In the genomic region with DNA sequence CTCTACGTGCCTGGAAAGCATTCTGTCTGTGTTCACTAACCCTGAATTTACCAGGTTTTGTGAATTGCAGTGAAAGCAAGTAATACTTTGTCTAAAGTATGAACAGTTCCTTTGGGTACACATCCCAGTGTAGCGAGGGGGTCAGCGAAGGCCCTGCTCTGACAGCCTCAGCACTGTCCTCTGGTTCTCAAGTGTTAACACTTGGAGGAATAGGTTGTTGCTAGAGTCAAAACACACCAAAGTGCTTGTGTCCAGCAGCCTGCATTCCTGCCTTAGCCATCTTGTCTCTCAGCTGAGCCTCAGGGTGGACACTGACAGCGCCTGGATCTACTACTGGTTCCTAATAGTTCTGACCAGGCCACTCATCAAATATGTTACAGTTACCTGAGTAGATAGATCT, we compare ENCODE assay signal across 18 mouse cellular contexts. TPM values are rescaled to one million over a fixed set of nuclear protein-coding genes. Genes with fewer than 3 reads are reported as not detected.
DNase-seq lines count a peak whose midpoint lies in the region; ATAC-seq and TF ChIP-seq lines count a peak whose summit lies in the region.
"Had no signal": no experiment of that assay in that cellular context is flagged by ENCODE, and none has a peak within 500 bp of the region (broad histone marks: within the 10 kb centered on the region; RNA-seq: fewer than 3 reads in every experiment).

No protein-coding gene starts in this region.

- no peak for TF ChIP-seq POLR2A in heart, adult 2 months (IDR thresholded peaks at IDR 0.05; ENCODE audit: insufficient read depth, low read depth, low read length)
- TF ChIP-seq POLR2A in testis, adult 2 months (IDR thresholded peaks at IDR 0.05; ENCODE audit: control insufficient read depth, low read depth, low read length) = no peak

- no peak overlapping the region for H3K4me3 ChIP-seq in heart, adult 2 months
- no peak overlapping the region for H3K4me3 ChIP-seq in intestine, embryonic 14.5 days (ENCODE audit: low read depth, low read length)
- no peak overlapping the region for H3K4me3 ChIP-seq in intestine, postnatal 0 days (ENCODE audit: low read depth, low read length)
- peak overlapping the region; percentile 41 for H3K4me3 ChIP-seq in testis, adult 2 months (ENCODE audit: control insufficient read depth, low read depth, low read length)
- H3K4me3 ChIP-seq: embryonic facial prominence, embryonic 10.5 days; neural tube, embryonic 13.5 days had no signal

- peak overlapping the region; percentile 32 for H3K9ac ChIP-seq in heart, adult 2 months (ENCODE audit: low read depth, low read length)
- H3K9ac ChIP-seq in intestine, embryonic 14.5 days (ENCODE audit: low read length) = no peak overlapping the region
- no peak overlapping the region for H3K9ac ChIP-seq in intestine, postnatal 0 days (ENCODE audit: low read depth, low read length)
- H3K9ac ChIP-seq: neural tube, embryonic 13.5 days had no signal

- H3K79me2 ChIP-seq in heart, adult 2 months (replicated peaks; ENCODE audit: control insufficient read depth, insufficient read depth, low read length) = no peaks in the 10 kb centered on the region

- no peak for TF ChIP-seq EP300 in heart, adult 2 months (IDR thresholded peaks at IDR 0.05; ENCODE audit: insufficient read depth, low read depth, low read length)

- no peak for TF ChIP-seq CTCF in heart, adult 2 months (IDR thresholded peaks at IDR 0.05)
- TF ChIP-seq CTCF in intestine, postnatal 0 days (IDR thresholded peaks at IDR 0.05; ENCODE audit: low read depth) = no peak
- TF ChIP-seq CTCF in testis, adult 2 months (IDR thresholded peaks at IDR 0.05; ENCODE audit: control insufficient read depth, insufficient read depth, insufficient replicate concordance, low read depth, low read length) = no peak

- no peaks in the 10 kb centered on the region for H3K27me3 ChIP-seq in heart, adult 2 months (ENCODE audit: control insufficient read depth, insufficient read depth, low read length)
- H3K27me3 ChIP-seq in intestine, embryonic 14.5 days (replicated peaks; ENCODE audit: control insufficient read depth, insufficient read depth, low read length) = no peaks in the 10 kb centered on the region
- peaks cover 74% of the 10 kb centered on the region for H3K27me3 ChIP-seq in intestine, postnatal 0 days (replicated peaks; ENCODE audit: control insufficient read depth, insufficient read depth, low read length)
- H3K27me3 ChIP-seq in testis, adult 2 months (ENCODE audit: control insufficient read depth, insufficient read depth, low read length) = no peaks in the 10 kb centered on the region
- H3K27me3 ChIP-seq: CH12.LX; neural tube, embryonic 13.5 days had no signal

- WGBS in heart, adult 2 months = 90% methylated on average over 4 of the region's 4 CpGs
- WGBS in intestine, embryonic 14.5 days = 96% methylated on average over 4 of the region's 4 CpGs
- 97% methylated on average over 4 of the region's 4 CpGs for WGBS in intestine, postnatal 0 days

- DNase-seq in heart, adult 2 months = peak in 1 of 2 experiments; percentile 3
- no peak for DNase-seq in heart, adult 18-20 months
- peak; percentile 27 for DNase-seq in intestine, embryonic 14.5 days (ENCODE audit: low spot score)
- DNase-seq in testis, postnatal 14 days (ENCODE audit: low spot score) = no peak
- DNase-seq in cerebellum, postnatal 25 days = no peak
- DNase-seq: cerebellum, postnatal 36 days; kidney, postnatal 10 days; left cerebral cortex, postnatal 4 days; liver; right cerebral cortex, postnatal 14 days; spleen, adult 18-20 months; thymus, adult 18-20 months had no signal

- peaks cover 11% of the 10 kb centered on the region for H3K4me1 ChIP-seq in heart, adult 2 months (ENCODE audit: control insufficient read depth, insufficient read depth, low read length)
- 0 out of 2 replicates have a peak, but pooled peaks cover 4% of the 10 kb centered on the region for H3K4me1 ChIP-seq in intestine, embryonic 14.5 days (replicated peaks; ENCODE audit: control insufficient read depth, insufficient read depth, low read length)
- H3K4me1 ChIP-seq in intestine, postnatal 0 days (replicated peaks; ENCODE audit: control insufficient read depth, insufficient read depth, low read length) = no peaks in the 10 kb centered on the region
- peaks cover 2% of the 10 kb centered on the region for H3K4me1 ChIP-seq in testis, adult 2 months (ENCODE audit: control insufficient read depth, insufficient read depth, low read length)

- H3K36me3 ChIP-seq in heart, adult 2 months (ENCODE audit: control insufficient read depth, insufficient read depth, low read length) = peaks cover 3% of the 10 kb centered on the region
- H3K36me3 ChIP-seq in intestine, embryonic 14.5 days (ENCODE audit: control insufficient read depth, insufficient read depth, low read length) = no peaks in the 10 kb centered on the region
- H3K36me3 ChIP-seq in intestine, postnatal 0 days (ENCODE audit: control insufficient read depth, insufficient read depth) = no peaks in the 10 kb centered on the region
- H3K36me3 ChIP-seq in testis, adult 2 months (ENCODE audit: control insufficient read depth, insufficient read depth, low read length) = no peaks in the 10 kb centered on the region
- H3K36me3 ChIP-seq: neural tube, embryonic 13.5 days had no signal

- no peaks in the 10 kb centered on the region for H3K9me3 ChIP-seq in intestine, embryonic 14.5 days (ENCODE audit: control insufficient read depth, low read length)
- H3K9me3 ChIP-seq in intestine, postnatal 0 days (ENCODE audit: control insufficient read depth) = no peaks in the 10 kb centered on the region
- H3K9me3 ChIP-seq: neural tube, embryonic 13.5 days had no signal

- ATAC-seq in intestine, embryonic 14.5 days (replicated peaks; ENCODE audit: low FRiP score, low TSS enrichment, low read depth) = no peak
- ATAC-seq in intestine, postnatal 0 days = no peak

- H3K4me2 ChIP-seq in intestine, embryonic 14.5 days (ENCODE audit: low read length) = no peak overlapping the region
- no peak overlapping the region for H3K4me2 ChIP-seq in intestine, postnatal 0 days (replicated peaks; ENCODE audit: low read depth)
- H3K4me2 ChIP-seq: midbrain, embryonic 11.5 days; neural tube, embryonic 13.5 days had no signal

- H3K27ac ChIP-seq in heart, adult 2 months = peak overlapping the region; percentile 84
- no peak overlapping the region for H3K27ac ChIP-seq in intestine, embryonic 14.5 days (ENCODE audit: low read depth)
- H3K27ac ChIP-seq in intestine, postnatal 0 days (ENCODE audit: low read depth, low read length) = no peak overlapping the region
- H3K27ac ChIP-seq in testis, adult 2 months (ENCODE audit: control insufficient read depth, insufficient read depth, low read depth, low read length) = no peak overlapping the region
- H3K27ac ChIP-seq: embryonic facial prominence, embryonic 10.5 days; neural tube, embryonic 13.5 days had no signal

- intact Hi-C loops in heart, adult 2 months (cut with DNase I) = loop anchor here (10.0 kb wide), 1 partner anchor 1649 kb away; no protein-coding TSS in a partner anchor

RNA-seq across cellular contexts. Expression of a gene that starts 6.3 kb away (rescaled TPM):
- total RNA-seq in heart, adult 2 months (2021) = 100 to 1,000 TPM; 469 to 514 TPM
- polyA plus RNA-seq in heart, adult 2 months (2012; rRNA removed) = 342 and 549 TPM in 2 replicates
- total RNA-seq in heart, adult 18-20 months (2021) = 100 to 1,000 TPM; 490 to 493 TPM
- 23.1 and 26.8 TPM in 2 replicates for polyA plus RNA-seq in intestine, embryonic 14.5 days (2014; fragmentation: Nextera tagmentation; extraction: Ambion mirVana)
- polyA plus RNA-seq in intestine, postnatal 0 days (2015; fragmentation: Nextera tagmentation; extraction: Ambion mirVana) = 7.4 and 8.6 TPM in 2 replicates
- 173 and 197 TPM in 2 replicates for polyA plus RNA-seq in testis, adult 2 months (2012; rRNA removed)
